Mouse (Mus musculus): ENCODE measurements around the gene Rad1.
"Not testable (repeated sequence)": the region's sequence is repeated elsewhere in the genome, so short reads cannot be mapped to it uniquely, and the experiment has no call there.

Rad1 gene

DNA sequence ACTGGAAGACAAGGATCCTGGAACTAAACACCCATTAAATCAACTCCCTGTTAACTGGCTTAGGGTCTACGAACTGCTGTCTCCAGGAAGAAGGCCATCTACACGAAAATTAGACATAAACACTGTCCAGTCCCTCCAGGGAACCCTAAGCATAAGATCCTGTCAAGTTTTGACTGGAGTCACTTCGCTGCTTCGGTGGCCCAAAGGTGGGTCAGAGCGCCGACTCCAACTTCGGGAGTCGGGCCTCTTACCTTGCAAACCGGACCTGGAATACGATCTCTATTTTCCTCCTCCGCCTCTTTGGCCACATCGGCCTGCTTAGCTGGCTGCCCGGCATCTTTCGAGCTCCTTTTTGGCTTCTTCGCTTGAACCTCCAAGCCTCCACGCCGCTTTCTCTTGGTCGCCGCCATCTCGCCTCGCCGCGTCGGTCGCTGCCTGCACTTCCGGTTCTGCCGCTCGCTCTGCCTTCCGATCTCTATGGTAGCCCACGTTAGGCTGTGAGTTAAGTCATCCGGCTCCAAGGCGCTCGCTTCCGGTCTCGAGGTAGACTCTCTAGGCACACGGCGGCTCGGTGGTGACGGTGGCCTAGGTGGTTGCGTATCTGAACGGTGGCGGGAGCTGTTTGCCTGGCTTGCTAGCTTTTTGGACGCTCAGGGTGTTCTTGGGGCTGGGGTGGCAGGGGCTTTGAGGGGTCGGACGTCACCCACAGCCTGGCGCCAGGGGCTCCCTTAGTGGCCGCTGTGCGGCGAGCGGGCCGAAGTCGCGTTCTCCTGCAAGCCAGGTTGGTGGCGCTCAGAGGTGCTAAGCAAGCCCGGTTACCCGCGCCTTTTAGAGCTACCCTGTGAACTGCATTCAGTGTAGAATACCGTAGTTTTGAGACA, at the start of gene Rad1, which contains the start of gene Brix1:
Gene Rad1 (plus strand): TSS at position 535 of the 881 bp plus-strand sequence.
Gene Brix1 (minus strand): TSS at position 464 of the 881 bp plus-strand sequence.
- peak; percentile 91 for DNase-seq

DNA sequence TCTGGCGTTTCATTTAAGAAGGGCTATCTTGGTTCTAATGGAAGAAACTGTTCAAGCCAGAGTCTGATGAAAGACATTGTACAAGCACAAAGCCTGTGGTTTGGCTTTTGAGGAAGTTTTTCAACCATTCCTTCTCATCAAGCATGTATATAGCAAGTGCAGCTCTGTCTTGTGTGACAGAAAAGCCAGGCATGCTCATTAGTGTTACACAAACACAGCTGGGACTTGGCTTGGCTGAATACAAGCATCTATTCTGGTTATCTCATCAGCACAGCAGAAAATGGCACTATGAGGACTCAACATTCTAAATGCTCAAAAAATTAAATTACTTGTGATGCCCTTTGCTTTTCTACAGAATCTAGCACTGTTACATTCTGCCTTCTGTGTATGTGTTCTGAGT, 48.9 kb upstream of the Rad1 start:
- DNase-seq, result no peak

DNA sequence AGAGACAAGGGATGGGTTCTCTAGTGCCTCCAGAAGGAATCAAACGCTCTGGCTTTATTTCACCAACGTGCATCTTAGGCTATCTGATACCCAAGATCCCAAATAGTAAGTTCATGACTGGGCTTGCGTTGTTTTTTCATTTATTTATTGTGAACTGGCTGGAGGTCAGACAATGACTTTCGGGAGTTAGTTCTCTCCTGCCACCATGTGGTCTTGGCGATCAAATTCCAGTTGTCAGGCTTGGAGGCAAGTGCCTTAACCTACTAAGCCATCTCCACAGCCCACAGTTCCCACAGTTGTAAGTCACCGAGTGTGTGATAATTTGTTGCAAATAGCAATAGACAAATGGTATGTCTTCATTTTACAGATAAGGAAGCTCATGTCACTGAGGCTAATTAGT, 45.9 kb upstream of the Rad1 start:
- DNase-seq, result no peak

DNA sequence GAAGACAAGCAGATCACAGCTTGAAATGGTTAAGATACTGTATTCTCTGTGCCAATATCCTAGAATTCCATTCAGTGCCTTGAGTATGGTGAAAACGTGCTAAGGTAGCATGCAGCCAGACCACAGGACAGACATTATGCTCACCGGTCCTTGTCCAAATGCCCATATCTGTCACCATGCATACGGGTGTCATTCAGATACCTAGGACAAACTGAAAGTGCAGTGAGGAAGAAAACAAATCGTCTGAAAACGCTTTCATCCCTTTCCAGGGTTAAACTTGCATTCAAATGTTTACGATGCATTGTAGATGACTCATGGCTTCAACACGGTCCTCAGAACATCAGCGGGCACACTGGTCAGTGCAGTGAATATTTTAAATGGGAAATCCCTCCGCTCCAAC, 44.3 kb upstream of the Rad1 start:
- DNase-seq, result no peak

DNA sequence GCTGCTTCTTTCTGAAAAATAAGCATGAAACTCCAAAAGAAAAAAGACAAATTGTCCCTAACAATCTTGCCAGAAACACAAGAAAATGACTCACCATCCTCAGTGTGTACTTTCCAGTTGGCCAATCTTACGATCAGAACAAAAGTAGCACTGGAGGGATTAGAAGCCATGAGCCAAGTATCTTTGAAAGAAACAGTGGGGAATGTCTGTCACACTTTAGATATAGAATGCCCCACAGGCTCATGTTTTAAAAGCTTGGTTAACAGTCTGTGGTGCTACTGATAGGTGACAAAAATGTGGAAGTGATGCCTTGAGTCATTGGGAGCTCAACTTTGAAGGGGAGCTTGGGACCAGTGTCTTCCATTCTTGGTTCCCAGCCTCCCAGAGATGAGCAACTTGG, 43.5 kb upstream of the Rad1 start:
- no peak for DNase-seq

DNA sequence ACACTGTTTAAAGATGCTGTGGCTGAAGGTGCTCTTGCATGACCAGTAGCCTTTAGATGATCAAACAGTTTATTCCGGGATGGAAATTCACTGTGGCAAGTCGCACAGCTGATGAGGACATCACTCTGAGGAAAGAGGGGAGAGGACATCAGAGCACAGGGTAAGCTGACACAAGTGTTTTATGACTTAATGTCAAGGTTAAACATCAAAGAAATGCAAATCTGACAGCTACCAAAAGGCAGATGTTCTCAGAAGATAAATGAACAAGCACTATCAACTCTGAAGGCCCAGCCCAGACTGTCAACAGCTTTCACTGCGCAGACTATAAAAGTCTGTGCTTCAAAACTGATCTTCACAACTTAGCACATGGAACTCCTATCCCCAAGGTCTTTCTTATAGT, 38.7 kb upstream of the Rad1 start:
- DNase-seq, result no peak

DNA sequence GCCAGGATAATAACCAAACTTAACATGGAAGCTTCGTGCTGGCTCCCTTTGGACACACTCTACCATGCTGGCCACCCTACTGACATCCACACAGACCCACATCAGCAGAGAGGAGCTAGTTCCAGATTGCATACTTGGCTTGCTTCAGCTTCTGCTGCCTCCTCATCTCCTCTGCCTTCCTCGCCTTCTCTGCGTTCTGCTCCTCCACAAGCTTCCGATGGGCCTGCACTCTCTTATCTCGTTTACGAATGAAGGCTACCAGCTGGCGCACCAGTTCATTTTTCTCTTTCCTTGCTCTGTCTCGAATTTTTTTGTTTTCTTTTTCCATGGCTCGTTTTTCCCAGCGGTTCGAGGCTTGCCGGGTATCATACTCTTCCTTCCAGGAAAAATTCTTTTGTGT, 24.8 kb upstream of the Rad1 start:
- no peak for DNase-seq

DNA sequence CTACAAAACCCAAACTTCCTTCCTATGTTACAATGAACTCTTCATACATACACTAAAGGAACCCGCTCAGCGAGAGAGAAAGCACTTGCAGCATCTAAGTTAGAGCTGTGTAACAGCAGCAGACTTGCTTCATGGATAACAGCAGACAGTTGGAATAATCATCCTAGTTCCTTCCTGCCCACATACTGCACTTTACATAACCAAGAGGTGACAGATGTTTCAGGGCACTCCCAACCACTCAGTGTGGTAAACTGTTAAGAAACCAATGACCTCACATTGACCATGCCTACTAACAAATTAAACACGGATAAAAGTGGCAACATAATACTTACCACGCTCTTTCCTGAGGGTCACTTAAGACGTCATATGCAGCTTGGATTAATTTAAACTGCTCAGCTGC, 22.3 kb upstream of the Rad1 start:
- no peak for DNase-seq

DNA sequence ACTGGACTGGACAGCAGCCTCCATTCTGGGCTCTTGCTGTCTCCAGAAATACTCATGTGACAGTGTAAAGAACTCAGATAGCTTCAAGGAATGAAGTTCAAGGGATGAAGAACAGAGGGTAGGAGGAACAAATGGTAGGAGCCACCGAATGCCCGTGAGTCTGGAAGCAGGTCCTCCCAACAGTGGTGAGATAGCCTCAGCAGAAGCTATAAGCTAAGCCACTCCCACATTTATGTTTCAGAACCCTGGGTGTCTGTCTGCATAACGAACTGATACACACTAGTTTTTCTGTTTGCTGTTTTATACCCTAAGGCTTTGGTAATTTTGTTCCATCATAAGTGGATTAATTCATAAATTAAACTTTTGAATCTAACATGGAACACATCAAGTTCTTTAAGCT, 21.1 kb upstream of the Rad1 start:
- DNase-seq, result no peak

DNA sequence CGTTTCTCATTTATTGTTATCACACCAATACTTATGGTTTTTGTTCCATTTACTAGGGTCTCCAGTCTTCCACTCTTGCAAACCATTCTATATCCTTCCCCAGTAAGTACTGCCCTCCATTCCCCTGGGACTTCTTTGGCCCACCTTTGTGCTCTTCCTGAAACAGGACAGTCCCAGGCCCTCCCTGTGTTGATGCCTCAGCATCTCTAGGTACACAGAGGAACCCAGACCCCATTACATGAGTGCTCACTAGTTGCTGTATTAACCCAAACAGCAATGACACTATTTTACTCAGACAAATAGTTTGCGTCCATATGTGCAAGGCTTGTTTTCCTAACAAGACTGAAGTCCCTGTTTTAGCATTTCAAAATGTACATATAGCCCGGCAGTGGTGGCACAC, 17.1 kb upstream of the Rad1 start:
- DNase-seq, result no peak

DNA sequence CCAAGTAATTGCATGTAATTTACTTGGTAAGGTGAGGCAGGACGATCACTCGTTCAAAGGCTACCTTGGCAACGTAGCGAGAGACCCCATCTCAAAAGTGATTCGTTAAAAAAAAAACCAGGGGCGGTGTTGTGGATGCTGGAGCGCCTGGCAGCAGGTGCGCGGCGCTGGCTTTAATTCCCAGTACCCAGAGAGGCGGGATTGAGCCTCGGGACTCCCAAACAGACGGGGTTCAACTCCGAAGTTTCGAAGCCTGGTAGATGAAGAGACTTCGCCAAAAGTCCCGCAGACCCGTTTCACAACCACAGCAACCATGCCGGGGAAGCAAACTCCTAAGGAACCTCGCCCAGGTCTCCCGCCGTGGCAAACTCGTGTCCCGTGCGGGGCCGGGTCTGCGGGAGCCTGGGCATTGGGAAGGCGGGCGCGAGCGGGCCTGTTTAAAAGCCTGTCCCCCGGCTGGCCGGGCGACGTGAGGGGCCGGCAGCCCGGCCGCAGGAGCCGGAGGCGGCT, 16.1 kb upstream of the Rad1 start:
- DNase-seq, result peak; percentile 14

DNA sequence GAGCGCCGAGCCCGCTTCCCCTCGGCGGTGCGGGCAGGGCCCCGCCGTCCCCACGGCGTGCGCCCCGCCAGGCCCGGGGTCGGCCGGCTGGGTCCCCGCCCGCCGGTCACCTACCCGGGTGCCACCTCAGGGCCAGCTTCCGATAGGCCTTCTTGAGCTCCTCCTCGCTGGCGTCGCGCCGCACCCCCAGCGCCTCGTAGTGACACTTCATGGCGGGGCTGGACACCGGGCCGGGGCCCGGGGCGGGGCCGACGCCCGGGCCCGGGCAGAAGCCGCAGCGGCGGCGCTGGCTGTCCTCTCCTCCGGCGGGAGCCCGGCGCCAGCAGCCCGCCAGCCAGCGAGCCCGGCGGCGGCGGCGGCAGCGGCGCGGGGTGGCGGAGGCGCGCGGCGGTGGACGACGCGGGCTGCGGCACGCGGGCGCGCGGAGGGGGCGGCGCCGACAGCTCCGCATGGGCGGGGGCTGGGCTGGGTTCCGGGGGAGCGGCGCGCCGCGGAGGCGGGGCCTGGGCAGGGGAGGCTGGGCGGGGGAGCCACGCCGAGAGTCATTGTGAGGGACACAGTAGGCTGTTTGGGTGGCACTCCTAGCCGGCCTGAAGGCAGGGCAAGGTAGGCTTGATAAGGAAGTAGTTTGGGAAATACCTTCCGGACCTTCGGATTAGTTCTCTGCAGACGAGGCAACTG, 15.5 kb upstream of the Rad1 start, which contains the start of gene Dnajc21:
Gene Dnajc21 (minus strand): TSS at position 366 of the 681 bp plus-strand sequence.
- peak; percentile 84 for DNase-seq

DNA sequence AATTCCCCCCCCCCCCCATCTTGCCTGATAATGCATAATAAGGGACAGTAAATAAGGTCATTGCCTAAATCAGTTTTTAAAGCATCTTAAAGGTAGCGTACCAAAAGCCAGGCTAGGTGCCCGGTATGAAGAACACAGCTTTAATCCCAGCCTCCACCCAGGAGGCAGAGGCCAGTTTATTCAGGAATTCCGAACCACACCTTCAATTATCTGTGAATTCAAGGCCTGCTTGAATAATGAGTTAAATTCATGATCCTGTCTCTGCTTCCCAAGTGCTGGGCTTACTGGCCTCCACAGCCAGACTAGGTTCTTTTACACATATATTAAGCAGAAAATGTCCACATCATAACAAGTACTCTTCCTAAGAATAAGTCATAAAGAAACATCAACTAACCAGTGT, 14.9 kb upstream of the Rad1 start:
- DNase-seq, result no peak

DNA sequence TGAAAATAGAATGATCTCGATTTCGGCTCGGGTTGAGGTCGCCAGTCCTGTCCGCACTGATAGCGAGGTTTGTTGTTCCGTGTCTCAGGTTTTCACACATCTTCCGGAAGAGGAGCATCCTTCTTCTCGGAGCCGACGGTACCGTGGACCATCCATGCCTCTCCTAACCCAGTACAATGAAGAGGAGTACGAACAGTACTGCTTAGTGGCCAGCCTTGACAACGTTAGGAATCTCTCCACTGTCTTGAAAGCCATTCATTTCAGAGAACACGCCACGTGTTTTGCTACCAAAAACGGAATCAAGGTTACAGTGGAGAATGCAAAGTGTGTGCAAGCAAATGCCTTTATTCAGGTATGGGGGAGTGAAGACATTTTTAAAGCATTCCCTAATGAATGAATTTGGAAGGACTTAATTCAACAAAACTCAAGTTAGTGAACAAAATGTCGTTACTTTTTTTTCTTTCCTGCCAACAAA, 584 bp downstream of the Rad1 start:
- no peak for DNase-seq

DNA sequence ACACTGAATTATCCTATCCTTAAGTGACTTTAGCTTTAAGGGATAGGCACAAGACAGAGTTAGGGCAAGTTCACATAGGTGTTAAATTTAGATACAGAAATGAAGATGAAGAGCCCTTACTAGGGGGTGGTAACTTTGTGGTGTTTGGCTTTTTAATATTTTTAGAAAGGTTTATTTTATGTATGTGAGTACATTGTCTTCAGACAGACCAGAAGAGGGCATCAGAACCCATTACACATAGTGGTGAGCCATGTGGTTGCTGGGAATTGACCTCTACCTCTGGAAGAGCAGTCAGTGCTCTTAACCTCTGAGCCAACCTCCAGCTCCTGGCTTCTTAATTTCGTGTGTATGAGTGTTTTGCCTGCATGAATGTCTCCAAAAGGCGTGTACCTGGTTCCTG, 1.4 kb downstream of the Rad1 start:
- no peak for DNase-seq

DNA sequence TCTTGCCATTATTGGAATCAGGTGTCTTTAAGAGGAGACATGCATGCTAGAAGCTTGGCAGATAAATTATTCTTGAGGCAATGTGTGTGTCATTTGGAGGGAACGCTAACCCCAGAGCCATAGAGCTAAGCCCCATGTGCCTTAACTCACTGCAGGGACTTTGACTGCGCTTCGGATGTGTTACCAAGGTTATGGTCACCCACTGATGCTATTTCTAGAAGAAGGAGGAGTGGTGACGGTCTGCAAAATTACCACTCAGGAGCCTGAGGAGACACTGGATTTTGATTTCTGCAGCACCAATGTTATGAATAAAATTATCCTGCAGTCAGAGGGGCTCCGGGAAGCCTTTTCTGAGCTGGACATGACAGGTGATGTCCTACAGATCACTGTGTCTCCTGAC, 4.3 kb downstream of the Rad1 start:
- DNase-seq, result no peak

DNA sequence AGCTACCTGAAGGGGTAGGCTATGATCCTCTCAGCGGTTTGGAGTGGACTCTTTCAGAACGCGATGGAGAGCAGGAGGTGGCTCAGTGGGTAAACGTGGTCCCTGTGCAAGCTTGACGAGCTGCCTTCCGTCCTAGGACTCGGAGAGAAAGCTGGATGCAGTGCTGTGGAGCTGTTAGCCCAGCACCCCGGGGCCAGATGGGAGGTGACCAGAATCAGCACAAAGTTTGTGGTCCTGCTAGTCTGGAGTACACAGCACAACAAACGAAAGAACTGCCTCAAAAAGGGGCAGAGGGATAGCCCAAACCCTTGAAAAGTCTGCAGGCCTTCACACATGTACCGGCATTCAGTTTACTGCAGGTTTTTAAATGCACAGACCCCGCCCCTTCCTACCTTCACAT, 10.1 kb downstream of the Rad1 start:
- no peak for DNase-seq

DNA sequence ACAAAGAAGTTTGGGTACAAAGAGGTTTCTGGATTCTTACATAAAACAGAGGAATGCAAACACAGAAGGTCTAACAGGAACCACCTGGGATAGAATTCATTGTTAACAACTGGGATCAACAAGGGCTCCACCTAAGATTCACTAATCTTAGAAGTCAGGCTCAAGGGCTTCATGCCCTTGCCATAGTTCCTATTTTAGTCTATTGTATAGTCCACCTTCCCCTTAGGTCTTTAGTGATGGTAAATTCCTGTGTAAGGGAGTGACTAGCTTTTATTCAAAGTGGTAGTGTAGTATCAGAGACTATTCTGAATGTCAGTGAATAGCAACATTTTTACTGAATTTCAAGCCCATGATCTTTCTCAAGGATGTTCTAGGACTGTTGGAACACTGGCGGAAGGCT, 10.9 kb downstream of the Rad1 start:
- DNase-seq, result not testable (repeated sequence)

DNA sequence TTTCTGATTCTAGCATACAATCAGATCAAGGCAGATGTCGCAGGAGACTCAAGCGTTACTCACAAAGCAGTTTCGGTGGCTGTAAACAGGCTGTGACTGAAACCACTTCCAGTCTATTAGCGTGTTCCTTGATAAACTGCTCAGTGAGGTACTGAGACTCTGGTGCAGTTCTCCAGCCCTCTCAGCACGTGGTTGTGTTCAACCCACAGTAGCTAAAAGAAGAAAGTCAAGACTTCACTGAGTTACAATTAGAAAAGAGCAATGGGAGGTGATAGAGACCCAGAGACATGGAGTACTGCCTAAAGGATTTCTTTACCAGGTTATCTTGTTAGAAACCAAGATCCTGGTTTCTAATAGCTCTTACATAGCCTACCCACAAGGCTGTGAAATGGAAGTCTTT, 13.8 kb downstream of the Rad1 start:
- no peak for DNase-seq

DNA sequence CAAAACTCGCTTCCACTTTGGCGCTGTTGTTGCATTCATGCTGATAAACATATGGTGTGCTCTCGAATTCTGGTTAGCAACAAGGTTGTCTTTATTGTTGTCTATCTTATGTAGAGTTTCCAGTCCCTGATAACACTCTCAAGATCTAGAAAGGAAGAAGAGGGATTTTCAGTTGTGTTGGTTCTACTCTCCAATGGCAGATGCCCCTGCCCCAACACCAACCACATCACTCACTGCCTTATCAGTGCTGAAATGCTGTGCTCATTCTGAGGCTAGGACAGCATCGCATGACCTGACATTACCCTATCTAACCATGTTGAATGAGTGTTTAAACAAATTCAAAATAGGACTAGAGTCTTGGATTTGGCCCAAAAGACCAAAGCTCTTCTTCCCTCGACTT, 14.2 kb downstream of the Rad1 start:
- no peak for DNase-seq

DNA sequence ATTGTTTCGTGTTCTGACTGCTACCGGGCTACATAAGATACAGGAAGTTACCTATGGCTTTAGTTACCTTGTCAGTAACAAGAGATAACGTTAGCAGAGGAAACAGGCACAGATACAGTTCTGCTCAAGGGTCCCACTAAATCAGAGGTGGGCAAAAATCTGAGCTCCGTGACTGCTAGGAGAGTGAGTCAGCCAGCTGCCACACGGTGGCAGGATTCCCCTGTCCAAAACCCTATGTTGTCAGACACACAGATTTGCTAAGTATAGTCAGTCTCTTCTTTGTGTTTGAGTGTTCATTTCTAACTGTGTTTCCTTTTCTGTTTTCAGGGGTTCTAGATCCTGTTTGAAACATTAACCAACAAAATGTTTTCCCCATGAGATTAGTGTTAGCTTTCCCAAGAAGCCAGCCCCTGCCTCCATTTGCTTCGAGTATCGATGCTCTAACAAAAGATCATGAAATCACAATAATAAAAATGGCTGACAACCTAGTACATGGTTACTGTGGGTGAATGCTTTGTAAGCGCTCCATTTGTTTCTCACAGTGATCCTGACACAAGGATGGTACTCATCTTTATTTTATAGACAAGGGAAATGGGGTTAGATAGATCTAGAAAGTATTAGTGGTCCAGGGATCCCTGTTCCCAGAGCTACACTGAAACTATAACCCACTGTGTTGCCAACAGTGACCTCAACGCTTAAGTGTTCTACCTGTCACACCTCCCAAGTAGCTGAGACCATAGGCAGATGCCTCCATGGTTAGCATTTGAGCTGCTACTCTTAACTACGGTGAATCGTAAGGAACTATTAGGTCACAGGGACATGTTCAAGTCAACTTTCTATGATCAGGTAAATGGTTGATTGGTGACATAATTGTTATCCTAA, 15.3 kb downstream of the Rad1 start:
- peak; percentile 14 for DNase-seq

DNA sequence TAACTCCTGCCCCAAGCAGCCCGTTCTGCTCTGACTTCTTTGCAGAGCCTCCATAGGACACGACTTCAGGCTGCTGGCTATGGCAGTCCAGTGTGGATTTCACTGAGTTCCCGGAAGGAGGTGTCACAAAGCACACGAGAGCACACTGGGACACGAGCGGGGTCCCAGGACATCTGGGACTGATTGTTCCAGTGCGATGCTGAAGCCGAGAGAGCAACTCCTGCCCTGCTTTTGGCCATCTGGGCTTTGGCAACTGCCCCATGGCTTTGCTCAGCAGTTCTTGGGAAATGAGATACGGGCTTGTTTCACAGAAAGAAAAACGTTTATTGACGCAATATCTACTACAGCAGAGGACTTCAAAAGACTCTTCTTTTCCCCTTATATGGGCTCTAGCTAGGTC, 20.3 kb downstream of the Rad1 start:
- DNase-seq, result no peak

DNA sequence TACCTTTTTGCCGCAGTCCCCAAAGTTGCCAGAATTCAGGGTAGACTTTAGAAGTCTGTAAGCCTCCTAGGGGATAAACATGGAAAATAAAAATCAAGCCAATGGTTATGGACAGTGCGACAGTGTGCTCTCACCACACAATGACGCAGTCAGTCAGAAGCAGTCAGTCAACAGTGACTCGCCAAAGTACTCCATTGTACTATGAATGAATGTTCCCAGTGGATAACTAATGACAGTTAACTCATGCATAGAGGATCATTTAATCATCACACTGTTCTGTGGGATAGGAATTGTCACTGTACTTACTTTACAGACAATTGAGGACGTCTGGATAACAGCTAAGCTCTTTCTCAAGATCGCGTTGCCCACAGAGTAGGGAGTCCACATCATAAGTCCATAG, 29.3 kb downstream of the Rad1 start:
- DNase-seq, result no peak
